ENCODE assay signal across 25 mouse cellular contexts in genomic region chr13:115814211-115814610, GRCm38 (mm10).
DNase-seq lines count a peak whose midpoint lies in the region; ATAC-seq and TF ChIP-seq lines count a peak whose summit lies in the region.
"Had no signal": no experiment of that assay in that cellular context is flagged by ENCODE, and none has a peak within 500 bp of the region (broad histone marks: within the 10 kb centered on the region; RNA-seq: fewer than 3 reads in every experiment).

No protein-coding gene starts in this region.

- TF ChIP-seq POLR2A in embryonic fibroblast, embryonic 13.5 days (IDR thresholded peaks at IDR 0.05; ENCODE audit: low read depth, low read length), result no peak

- H3ac ChIP-seq in C2C12 (ENCODE audit: control insufficient read depth, insufficient read length, low read depth), result no peak overlapping the region

- H3K79me3 ChIP-seq in C2C12 (ENCODE audit: low read depth), result no peaks in the 10 kb centered on the region

- no peak for TF ChIP-seq CTCF in C2C12 (IDR thresholded peaks at IDR 0.05; ENCODE audit: control insufficient read depth, insufficient read depth, insufficient read length)
- TF ChIP-seq CTCF in embryonic fibroblast, embryonic 13.5 days (IDR thresholded peaks at IDR 0.05; ENCODE audit: borderline replicate concordance, insufficient read depth, low read length), result no peak

- H3K4me3 ChIP-seq in C2C12 (ENCODE audit: insufficient read depth, poor library complexity, severe bottlenecking), result no peak overlapping the region
- H3K4me3 ChIP-seq in embryonic fibroblast, embryonic 13.5 days (ENCODE audit: insufficient read depth, low read length), result no peak overlapping the region
- H3K4me3 ChIP-seq in kidney, embryonic 15.5 days (replicated peaks), result no peak overlapping the region
- no peak overlapping the region for H3K4me3 ChIP-seq in intestine, embryonic 15.5 days (replicated peaks)

- ATAC-seq in kidney, embryonic 15.5 days (replicated peaks; ENCODE audit: low FRiP score), result no peak
- no peak for ATAC-seq in intestine, embryonic 15.5 days
- ATAC-seq: activated CD4-positive, CD25-positive, alpha-beta regulatory T cell, adult 4 months; CD4-positive, CD25-positive, alpha-beta regulatory T cell, adult 4 months; Patski had no signal

- no peaks in the 10 kb centered on the region for H3K36me3 ChIP-seq in C2C12 (ENCODE audit: control insufficient read depth, insufficient read depth)
- no peaks in the 10 kb centered on the region for H3K36me3 ChIP-seq in kidney, embryonic 15.5 days
- H3K36me3 ChIP-seq in intestine, embryonic 15.5 days, result no peaks in the 10 kb centered on the region
- H3K36me3 ChIP-seq: G1E had no signal

- H3K4me2 ChIP-seq in kidney, embryonic 15.5 days, result no peak overlapping the region
- H3K4me2 ChIP-seq in intestine, embryonic 15.5 days (replicated peaks), result no peak overlapping the region

- H3K27ac ChIP-seq in embryonic fibroblast, embryonic 13.5 days (ENCODE audit: insufficient read depth, low read length), result peak overlapping the region; percentile 18; the same call in 1 of the 2 replicates
- no peak overlapping the region for H3K27ac ChIP-seq in kidney, embryonic 15.5 days
- no peak overlapping the region for H3K27ac ChIP-seq in intestine, embryonic 15.5 days

- no peaks in the 10 kb centered on the region for H3K27me3 ChIP-seq in C2C12 (ENCODE audit: control insufficient read depth, insufficient read depth, insufficient read length)
- no peaks in the 10 kb centered on the region for H3K27me3 ChIP-seq in kidney, embryonic 15.5 days
- no peaks in the 10 kb centered on the region for H3K27me3 ChIP-seq in intestine, embryonic 15.5 days (replicated peaks)
- H3K27me3 ChIP-seq: CH12.LX, Patski had no signal

- H3K9me3 ChIP-seq in kidney, embryonic 15.5 days (replicated peaks), result no peaks in the 10 kb centered on the region
- no peaks in the 10 kb centered on the region for H3K9me3 ChIP-seq in intestine, embryonic 15.5 days

- H3K79me2 ChIP-seq in C2C12 (ENCODE audit: control insufficient read depth, insufficient read depth), result no peaks in the 10 kb centered on the region

- DNase-seq in 3T3-L1 (ENCODE audit: low read depth, low spot score) (peak; percentile 89), NIH3T3 (ENCODE audit: low read depth) (peak; percentile 70)
- DNase-seq in yolk sac, embryonic 10.5 days (ENCODE audit: low spot score), result no peak
- DNase-seq in embryo, embryonic 11 days, result no peak
- DNase-seq: adrenal gland, adult 2 months; adrenal gland, adult 8-10 months; adrenal gland, postnatal 10 days; adrenal gland, postnatal 14 days; adrenal gland, postnatal 25 days; adrenal gland, postnatal 36 days; B cell, adult 2 months; cerebellum, adult 11 months; cerebellum, adult 11-12 months; cerebellum, adult 18-20 months; cerebellum, adult 2 months; cerebellum, adult 8-10 months had no signal

- H3K9ac ChIP-seq in kidney, embryonic 15.5 days, result no peak overlapping the region
- H3K9ac ChIP-seq in intestine, embryonic 15.5 days, result no peak overlapping the region

- 84% methylated on average over 2 of the region's 2 CpGs for WGBS in kidney, embryonic 15.5 days
- WGBS in intestine, embryonic 15.5 days, result 69% methylated on average over 2 of the region's 2 CpGs

- H3K4me1 ChIP-seq in embryonic fibroblast, embryonic 13.5 days (ENCODE audit: control insufficient read depth, insufficient read depth, low read length), result peaks cover 3% of the 10 kb centered on the region; the same call in 1 of the 2 replicates
- H3K4me1 ChIP-seq in kidney, embryonic 15.5 days, result no peaks in the 10 kb centered on the region
- H3K4me1 ChIP-seq in intestine, embryonic 15.5 days (replicated peaks), result no peaks in the 10 kb centered on the region

TF ChIP-seq in C2C12, 6 proteins besides CTCF, POLR2A, EP300 and RAD21:
- TF ChIP-seq FOSL1 (IDR thresholded peaks at IDR 0.05; ENCODE audit: insufficient read depth, low read length, poor library complexity, severe bottlenecking), result peak; percentile 34
- no peak for TF ChIP-seq USF1 (IDR thresholded peaks at IDR 0.05; ENCODE audit: low read depth)

Comparison
In these comparisons a context has a peak if more than half of its experiments do, and no peak if none do; other contexts are left out.
1. DNase-seq: peak in 3T3-L1 (single experiment) and NIH3T3 (single experiment); none in yolk sac, embryonic 10.5 days (single experiment) and embryo, embryonic 11 days (single experiment).